Mouse (Mus musculus): ENCODE measurements around the gene Dctn3.

DNA sequence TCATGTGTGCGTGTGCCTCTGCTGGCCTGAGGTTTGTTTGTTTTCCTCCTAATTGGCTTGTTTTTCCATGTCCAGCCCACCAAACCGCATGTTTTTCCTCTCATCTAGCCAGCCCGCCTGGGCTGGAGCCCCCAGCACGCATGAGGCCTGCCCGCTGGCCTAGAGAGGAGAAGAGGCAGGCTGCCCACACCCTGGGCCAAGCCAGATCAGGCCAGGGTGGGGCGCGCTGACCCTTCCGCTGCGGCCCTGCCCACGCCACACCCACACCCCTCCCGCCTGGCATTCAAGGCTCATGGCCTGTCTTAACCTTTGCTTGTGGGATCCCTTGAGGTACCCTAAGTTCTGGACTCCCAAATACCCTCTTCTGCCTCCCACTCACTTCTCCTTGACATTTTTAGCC, 56.3 kb downstream of the Dctn3 start:
- TF ChIP-seq CTCF (IDR thresholded peaks at IDR 0.05; ENCODE audit: low read depth, low read length) (no peak), POLR2A (IDR thresholded peaks at IDR 0.05; ENCODE audit: extremely low read depth, insufficient read depth, low read length) (no peak)
